Mouse (Mus musculus): ENCODE results near the gene Wfikkn1. TPM values are rescaled to one million over a fixed set of nuclear protein-coding genes. Genes with fewer than 3 reads are reported as not detected.

The Wfikkn1 gene
- total RNA-seq, 2 experiments from 2014 or later, result 1.7 TPM; not detected in 1

DNA sequence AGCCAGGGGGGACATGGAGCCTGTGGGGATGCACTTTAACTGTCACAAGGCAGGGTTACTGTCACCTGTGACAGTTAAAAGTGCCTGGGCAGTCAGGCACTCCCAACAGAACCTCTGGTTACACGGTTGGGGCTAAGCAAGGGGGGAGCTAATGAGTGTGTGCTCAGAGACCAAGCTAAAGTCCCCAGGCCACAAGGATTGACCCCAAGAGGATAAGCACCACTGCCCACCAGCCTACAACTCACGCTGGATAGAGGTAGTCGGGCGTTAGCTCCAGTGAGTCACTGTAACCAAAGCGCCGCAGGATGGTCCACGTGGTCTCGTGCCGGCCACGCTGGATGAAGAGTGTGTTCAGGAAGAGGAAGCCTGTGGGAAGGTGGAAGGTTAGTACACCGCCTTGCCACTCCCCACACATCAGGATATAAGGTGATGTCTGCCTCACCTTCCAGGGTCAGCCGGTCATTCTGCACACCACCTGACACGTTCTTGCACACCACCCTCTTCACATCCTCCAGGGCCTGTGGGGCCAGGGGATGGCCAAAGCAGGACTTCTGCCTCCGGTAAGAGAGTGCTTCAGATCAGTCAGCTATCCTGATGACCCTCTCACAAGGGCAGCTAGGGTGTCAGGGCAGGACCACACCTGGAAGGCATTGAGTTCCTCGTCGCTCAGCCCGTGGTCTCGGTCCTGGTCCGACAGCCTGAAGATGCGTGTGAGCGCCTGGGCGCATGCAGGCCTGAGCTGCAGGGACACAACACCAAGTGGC, 39.4 kb downstream of the Wfikkn1 start, which contains the start of gene Gm20683:
Gene Gm20683, minus strand, starts transcription at position 647 of the 764 bp plus-strand sequence.
- no peak for ATAC-seq (replicated peaks; ENCODE audit: low FRiP score, poor library complexity, severe bottlenecking)

DNA sequence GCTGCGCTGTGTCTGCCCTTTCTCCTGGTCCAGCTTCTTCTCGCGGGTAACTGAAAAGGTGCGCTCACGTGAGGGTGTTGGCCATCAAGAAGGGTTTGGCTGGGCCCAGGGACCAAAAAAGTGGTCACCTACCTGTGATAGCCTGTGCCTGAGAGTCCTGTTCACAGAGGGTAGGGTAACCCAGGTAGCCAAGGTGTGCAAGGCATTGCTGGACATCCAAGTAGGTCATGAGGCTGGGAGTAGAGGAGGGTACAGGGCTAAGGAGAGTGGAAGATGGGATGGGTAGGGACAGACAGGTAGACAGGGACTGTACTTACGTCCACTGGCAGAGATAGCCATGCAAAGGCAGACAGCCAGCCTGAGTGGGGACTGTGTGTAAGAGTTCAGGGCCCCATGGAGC, 40.1 kb downstream of the Wfikkn1 start:
- no peak for ATAC-seq (replicated peaks; ENCODE audit: low FRiP score, poor library complexity, severe bottlenecking)

DNA sequence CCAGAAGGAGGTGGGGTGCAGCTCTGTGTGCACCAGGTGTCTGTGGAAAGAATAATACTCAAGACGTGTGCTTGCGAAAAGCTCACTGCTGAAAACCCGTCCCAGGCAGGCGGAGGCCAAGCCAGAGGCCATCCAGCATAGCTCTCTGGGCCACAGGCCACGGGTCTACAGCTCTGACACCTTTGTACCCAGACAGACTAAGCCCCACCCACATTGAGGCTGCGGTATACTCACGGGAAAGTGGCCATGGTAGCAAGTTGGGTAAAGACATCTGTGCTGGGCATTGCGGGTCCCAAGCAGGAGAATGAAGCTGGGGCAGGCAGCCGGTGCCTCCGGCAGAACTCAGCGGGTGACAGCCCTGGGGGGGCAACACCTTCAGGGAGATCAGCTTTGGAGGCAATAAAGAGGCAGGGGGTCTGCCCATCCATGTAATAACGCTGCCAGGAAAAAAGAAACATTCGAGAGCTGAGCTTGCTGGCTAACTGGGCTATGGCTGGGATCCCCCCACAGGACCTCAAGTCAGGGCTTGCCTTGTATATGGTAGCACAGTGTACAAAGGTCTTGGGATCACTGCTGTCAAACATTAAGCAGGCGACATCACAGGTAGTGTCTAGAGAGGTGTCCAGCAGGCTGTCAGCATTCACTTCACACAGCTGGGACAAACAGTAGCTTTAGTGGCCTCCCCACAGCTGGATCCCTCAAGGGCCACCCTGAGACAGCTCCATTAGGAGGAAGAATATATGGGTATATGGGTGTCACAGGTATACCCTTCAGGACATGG, 41.0 kb downstream of the Wfikkn1 start:
- no peak for ATAC-seq (replicated peaks; ENCODE audit: low FRiP score, poor library complexity, severe bottlenecking)

DNA sequence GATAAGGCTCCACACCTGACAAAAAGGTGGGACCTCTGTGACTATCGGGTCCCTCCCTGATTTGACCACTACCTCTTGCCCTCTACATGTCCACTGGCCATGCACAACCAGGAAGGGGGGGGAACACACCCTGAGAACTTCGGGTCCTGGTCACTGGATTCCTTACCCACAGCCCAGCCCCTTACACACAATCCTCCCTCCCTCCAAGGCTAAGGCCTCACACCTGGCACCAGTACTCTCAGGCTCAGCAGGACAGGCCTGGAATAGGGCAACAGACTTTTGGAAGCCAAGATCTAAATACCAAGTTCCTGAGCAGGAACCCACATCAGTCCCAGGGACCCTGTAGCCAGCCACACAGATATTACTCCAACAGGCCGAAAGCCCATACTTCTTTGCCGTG, 41.8 kb downstream of the Wfikkn1 start:
- ATAC-seq (replicated peaks; ENCODE audit: low FRiP score, poor library complexity, severe bottlenecking), result no peak

DNA sequence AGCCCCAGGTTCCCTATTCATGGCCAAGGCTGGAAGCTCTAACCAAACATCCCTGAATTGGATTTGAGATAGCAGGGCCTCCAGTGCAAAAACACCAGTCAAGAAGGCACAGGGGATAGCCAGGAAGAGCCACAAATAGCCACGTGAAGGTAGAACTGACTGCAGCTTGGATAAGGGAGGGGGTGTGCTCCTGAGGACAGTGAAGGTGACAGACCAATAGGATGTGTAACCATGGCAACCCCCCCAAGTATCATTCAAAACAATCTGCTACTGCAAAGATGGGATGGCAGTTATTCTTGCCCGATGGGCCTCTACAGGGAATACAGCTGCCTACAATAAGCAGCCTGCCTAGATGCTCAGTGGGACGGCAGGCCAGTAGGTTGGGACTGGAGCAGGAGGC, 43.1 kb downstream of the Wfikkn1 start:
- ATAC-seq (replicated peaks; ENCODE audit: low FRiP score, poor library complexity, severe bottlenecking), result no peak

DNA sequence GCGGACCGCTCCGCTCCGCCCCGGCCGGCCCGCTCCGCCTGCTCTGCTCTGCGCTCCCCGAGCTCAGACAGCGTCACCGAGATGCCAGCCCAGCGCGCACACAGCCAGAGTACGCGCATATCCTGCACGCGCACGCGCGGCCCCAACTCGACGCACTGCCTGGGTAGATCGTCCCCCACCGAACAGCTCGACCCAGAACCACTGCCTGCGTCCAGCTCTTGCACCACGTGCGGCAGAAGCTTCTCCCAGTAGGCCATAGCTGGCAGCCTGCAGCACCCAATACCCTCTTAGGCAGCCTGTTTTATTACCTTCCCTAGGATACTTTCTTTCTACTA, 43.6 kb downstream of the Wfikkn1 start, which contains the start of gene Rhbdl1:
Gene Rhbdl1, minus strand, starts transcription at position 220 of the 335 bp plus-strand sequence.
- ATAC-seq (replicated peaks; ENCODE audit: low FRiP score, poor library complexity, severe bottlenecking), result no peak

DNA sequence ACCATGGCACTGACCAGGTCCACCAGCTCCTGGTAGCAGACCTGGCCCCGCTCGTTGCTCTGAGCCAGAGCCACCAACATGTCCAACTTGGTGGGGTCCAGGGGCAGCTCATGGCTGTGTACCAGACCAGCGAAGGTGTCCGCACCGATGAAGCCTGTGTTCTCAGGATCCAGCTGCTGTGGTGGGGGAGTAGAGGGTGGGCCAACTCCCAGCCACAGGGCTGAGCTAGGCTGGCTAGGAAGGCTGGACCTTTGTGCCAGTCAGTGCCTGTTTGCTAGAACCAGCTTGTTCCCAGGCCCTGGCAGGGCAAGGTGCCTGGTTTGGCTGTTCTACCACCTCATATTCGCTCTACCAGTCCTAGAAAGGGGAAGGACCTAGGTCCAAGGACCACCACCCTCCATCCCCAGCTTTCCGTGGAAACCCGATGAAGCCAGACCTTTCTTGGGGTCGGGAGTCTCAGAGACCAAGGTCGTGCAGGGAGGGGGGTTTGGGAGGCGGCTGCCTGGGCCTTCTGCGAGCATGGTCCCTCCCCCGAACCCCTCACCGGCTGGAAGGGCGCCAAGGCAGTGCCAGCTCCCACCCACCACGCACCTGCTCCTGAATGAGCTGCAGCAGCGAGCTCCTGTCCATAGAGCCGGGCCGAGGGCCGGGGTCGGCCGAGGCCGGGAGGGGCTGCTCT, 44.1 kb downstream of the Wfikkn1 start:
- no peak for ATAC-seq (replicated peaks; ENCODE audit: low FRiP score, poor library complexity, severe bottlenecking)

DNA sequence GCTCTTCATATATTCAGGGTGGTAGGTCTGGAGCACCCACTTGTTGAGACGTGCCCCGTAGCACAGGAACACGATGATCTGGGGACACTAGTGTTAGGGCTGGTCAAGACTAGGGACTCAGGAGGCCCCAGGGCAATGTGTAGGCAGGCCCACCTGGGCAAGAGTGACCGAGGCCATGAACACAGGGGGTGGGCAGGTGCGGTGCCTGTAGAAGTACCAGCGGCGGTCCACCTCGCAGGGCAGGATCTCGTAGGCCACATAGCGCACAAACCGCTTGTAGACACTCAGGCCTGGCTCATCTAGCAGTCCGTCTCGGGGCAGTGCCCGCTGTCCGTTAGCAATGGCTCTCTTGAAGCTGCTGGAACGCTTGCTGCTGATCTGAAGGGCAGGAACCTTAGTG, 44.8 kb downstream of the Wfikkn1 start:
- no peak for ATAC-seq (replicated peaks; ENCODE audit: low FRiP score, poor library complexity, severe bottlenecking)

DNA sequence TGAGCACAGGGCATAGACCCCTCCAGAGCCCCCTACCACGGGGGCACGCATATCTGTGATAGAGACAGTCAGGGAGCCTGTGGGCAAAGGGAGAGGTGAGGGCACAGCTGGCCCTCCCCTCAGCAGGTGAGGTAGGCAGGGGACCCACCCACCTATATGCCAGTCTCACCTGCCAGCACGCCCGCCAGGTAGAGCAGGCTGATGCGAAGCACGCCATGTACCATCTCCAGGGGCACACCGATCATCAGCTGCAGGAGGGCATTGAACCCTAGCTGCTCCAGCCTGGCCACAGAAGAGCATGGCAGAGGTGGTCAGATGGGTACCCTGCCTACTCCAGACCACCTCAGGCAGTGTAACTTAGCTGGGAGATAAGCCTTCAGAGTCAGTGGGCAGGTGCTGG, 45.4 kb downstream of the Wfikkn1 start:
- no peak for ATAC-seq (replicated peaks; ENCODE audit: low FRiP score, poor library complexity, severe bottlenecking)

DNA sequence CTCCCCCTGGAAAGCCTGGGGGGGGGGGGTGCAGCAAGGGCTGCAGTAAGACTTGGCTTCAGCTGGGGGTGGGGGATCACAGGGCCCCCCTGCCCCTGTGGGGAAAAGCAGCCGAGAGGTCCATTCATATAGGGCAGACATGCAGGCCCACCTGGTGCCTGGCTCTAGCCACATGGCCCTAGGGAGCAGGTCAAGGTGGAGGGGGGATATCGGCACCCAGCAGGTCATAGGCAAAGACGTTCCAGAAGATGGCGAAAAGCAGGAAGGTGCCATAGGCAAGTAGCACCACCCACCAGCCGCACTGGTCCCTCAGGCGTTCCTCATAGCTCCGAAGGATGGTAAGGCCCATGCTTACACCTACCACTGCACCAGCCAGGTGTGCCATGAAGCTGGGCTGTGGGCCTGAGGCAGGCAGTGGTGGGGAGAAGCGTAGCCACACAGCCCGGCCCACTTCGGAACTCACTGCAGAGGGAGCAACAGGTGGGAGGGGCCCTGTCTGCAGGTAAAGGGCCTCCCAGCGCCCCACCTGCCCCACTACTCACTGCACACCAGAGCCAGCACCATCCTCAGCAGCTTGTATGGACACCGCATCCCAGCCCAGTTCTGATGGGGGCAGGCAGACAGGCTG, 45.9 kb downstream of the Wfikkn1 start:
- ATAC-seq (replicated peaks; ENCODE audit: low FRiP score, poor library complexity, severe bottlenecking), result no peak

DNA sequence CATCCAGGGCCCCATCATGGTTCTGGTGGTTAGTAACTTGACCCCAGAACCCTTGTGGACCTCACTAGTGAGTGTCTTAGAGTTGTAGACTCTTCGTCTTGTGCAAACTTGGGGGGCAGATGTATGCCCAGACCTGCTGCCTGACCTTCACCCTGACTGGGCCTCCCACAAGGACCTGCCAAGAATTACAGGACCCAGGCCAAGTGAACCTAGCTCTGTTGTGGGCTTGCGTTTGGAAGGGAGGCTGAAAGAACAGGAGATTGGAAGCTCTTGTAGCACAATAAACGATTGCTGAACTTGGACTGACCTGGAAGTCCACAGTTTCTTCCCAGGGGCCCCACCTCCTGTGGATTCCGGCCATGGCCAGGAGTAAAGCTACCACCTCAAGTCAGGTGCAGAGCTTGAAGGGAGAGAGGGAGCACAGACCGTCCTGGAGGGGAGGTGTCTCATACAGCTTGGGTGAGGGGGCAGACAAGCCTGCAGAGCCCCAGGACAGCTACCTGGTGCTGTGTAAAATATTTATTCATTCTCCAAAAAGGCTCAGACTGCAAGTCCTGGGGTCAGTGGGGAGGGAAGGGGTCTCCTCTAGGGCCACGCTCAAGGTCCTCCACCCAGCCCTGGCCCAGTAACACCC, 46.6 kb downstream of the Wfikkn1 start:
- ATAC-seq (replicated peaks; ENCODE audit: low FRiP score, poor library complexity, severe bottlenecking), result no peak

DNA sequence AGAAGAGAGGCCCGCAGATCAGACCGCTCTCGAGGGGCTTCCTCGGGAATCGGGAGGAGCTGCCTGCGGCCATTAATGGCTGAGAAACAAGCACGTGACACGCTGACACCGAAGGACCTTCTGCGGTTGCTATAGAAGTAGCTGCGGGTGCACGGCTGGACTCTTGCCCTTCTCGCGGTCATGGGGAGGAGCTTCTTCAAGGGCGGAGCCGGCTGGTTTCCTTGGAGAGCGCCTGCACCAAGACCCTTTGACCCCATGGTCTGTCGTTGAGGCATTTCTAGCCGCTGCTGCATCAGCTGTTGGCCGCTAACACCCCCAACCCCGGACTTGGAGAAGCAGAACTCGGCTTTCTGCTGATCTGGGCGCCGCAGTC, 47.4 kb downstream of the Wfikkn1 start, which contains the start of gene Stub1:
Gene Stub1, minus strand, starts transcription at position 114 of the 373 bp plus-strand sequence.
- ATAC-seq (replicated peaks; ENCODE audit: low FRiP score, poor library complexity, severe bottlenecking), result peak; percentile 54

DNA sequence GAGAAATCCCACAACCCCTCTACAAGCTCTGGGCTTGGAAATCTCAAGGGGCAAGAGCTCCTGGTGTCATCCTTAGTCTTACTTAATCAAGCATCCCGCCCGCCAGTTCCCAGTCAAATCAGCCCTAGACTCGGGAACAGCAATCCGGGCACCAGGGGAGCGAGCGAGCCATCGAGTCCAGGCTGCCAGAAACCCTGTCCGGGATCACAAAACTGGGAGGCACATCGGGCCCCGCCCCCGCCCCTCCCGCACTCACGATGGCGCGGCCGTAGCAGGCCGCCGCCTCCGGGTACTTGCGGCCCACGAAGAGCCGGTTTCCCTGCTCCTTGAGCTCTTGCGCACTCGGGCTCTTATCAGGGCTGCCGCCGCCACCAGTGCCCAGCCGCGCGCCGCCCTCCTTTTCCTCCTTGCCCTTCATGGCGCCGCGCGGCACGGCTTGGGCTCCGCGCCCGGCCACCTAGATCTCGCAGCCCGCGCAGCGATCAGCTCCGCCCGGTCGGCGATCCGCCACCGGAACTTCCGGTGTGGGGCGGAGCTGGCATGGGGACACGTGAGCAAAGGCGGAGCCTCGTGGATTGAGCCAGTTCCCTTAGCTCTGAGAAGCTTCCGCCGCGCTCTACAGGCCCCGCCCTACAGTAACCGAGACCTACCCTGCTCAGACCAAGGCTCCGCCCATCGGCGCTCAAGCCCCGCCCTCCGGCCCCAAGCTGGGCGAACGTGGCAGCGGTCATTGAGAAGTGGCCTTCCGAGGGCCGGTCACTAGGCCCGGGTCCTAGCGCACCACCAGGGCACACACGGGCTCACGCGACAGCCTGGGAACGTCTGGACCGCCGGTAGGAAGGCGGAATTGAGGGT, 48.0 kb downstream of the Wfikkn1 start:
- ATAC-seq (replicated peaks; ENCODE audit: low FRiP score, poor library complexity, severe bottlenecking), result peak; percentile 80

DNA sequence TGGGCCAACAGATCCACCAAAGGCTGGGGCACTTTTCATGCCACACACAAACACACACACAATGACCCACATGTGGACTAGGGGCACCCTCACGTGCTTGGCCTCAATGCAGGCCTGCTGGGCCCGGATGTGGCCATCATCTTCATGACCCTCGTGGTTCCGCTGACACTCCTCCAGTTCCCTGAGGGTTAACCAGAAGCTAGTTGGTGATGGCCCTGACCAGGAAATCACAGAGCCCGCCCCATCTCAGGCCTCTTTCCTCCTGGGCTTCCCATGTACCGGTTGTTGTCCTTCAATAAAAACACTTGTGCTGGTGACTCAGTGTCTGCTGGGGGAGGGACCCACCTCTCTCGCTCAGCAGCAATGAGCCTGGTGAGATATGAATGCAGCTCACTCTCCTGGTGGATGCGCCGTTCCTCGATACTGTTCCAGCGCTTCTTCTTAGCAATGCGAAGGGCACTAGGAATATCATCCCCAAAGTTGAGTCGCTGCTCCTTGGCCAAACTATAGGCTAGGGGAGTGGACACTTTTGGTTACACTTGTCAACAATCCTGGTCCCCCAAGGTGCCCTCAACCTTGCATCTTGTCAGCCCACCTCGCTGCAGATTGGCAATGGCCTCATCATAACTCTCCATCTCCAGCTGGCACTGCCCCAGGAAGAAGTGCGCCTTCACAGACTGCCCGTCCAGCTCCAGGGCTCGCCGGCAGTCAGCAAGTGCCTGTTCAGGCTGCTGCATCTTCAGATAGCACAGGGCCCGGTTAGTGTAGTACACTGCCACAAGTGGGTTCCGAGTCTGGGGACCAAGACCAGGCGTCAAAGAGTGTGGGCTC, 49.0 kb downstream of the Wfikkn1 start:
- ATAC-seq (replicated peaks; ENCODE audit: low FRiP score, poor library complexity, severe bottlenecking), result no peak

DNA sequence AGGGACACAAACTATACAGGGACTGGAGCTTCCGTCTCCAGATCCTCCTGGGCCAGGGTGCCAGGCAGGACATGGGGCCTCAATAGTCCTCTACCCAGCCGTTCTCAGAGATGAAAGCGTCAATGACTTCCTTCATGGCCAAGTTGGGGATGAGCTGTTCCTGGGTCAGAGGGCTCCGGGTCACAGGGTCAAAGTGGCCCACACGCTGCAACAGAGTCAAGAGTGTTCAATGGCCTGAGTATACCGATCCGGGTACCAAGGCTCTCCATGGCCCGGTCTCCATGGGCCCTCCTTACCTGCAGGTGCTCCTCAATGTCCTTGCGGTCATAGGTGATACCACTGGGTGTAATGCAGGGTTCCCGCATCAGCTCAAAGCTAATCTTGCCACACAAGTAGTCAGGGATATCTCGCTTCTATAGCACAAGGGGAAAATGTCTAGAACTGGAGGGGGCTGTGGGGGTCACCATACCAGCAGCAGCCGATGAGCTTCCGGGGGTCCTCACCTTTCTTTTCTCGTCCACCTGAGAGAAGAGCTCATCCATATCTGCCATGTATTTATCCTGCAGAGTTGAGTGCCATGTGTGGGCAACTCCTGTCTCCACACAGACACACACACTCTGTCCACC, 49.7 kb downstream of the Wfikkn1 start:
- no peak for ATAC-seq (replicated peaks; ENCODE audit: low FRiP score, poor library complexity, severe bottlenecking)

DNA sequence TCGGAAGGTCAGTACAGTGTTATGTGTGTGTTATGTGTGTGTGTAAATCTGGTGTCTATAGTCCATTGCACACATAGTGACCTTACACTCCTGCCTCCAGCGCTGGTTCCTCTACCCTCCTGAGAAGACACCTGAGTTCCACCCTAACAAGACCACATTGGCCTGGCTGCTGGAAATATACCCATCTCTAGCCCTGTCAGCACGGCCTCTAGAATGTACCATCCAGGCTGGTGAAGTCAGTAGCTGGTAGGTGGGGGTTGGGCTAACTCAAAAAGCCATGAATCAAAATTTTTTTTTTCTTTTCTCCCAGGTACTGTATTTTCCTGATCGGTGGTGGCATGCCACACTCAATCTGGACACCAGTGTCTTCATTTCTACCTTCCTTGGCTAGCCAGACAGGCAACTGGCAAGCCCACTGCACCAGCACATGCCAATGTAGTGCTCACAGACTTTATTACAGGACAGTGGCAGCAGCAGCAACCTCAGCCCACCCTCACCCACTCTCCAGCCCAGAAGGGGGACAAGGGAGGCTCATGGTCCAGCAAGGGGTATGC, 50.4 kb downstream of the Wfikkn1 start:
- ATAC-seq (replicated peaks; ENCODE audit: low FRiP score, poor library complexity, severe bottlenecking), result no peak

DNA sequence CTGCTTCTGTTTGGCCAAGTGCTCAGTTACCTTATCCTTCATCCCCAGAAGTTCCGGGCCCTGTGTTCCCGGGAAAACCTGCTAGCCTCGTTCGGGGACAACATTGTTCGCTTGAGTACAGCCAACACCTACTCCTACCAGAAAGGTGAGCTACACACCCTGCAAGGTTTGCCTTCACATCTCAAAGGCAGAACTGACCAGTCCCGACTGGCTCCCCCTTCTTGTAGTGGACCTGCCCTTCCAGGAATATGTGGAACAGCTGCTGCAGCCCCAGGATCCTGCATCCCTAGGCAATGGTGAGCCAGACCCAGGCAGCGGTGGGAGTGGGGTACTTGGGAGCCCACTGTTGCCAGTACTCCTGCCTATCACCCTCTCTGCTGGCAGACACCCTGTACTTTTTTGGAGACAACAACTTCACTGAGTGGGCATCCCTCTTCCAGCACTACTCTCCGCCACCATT, 51.1 kb downstream of the Wfikkn1 start:
- no peak for ATAC-seq (replicated peaks; ENCODE audit: low FRiP score, poor library complexity, severe bottlenecking)
